Mouse (Mus musculus) activated CD4-positive, CD25-positive, alpha-beta regulatory T cell, adult 4 months (primary cell): ENCODE measurements around the gene Mpo. TPM values are rescaled to one million over a fixed set of nuclear protein-coding genes. Genes with fewer than 3 reads are reported as not detected.

Experiments
- ATAC-seq: one replicate; pipeline ENCODE4 v1.8.0; 2017
- polyA plus RNA-seq, 2 experiments: library from polyadenylated mRNA; unstranded; fragments of 100-300 nt; shearing (Covaris generic); gene quantifications; one replicate each; pipeline ENCODE4 v1.2.1; 2017

Gene Mpo
- polyA plus RNA-seq = not detected

- ATAC-seq = no peak
Observed at GRCm38 (mm10) chr11:87793460-87793859, at the start of gene Mpo. Gene Mpo (plus strand): TSS chr11:87793581.

GRCm38 (mm10) chr11:87743691-87744090, 49.7 kb upstream of the Mpo start:
- ATAC-seq = no peak

- ATAC-seq = peak; percentile 73
Observed at GRCm38 (mm10) chr11:87744964-87745363, 48.4 kb upstream of the Mpo start.

GRCm38 (mm10) chr11:87745632-87746555, 47.5 kb upstream of the Mpo start:
- no peak for ATAC-seq

GRCm38 (mm10) chr11:87747312-87747711, 46.1 kb upstream of the Mpo start:
- no peak for ATAC-seq

- no peak for ATAC-seq
Observed at GRCm38 (mm10) chr11:87747716-87748115, 45.7 kb upstream of the Mpo start.

GRCm38 (mm10) chr11:87748132-87749119, 45.0 kb upstream of the Mpo start:
- peak; percentile 32 for ATAC-seq

- ATAC-seq = peak; percentile 64
Observed at GRCm38 (mm10) chr11:87749192-87750042, 44.0 kb upstream of the Mpo start.

GRCm38 (mm10) chr11:87750043-87750421, 43.3 kb upstream of the Mpo start:
- ATAC-seq = no peak

DNA sequence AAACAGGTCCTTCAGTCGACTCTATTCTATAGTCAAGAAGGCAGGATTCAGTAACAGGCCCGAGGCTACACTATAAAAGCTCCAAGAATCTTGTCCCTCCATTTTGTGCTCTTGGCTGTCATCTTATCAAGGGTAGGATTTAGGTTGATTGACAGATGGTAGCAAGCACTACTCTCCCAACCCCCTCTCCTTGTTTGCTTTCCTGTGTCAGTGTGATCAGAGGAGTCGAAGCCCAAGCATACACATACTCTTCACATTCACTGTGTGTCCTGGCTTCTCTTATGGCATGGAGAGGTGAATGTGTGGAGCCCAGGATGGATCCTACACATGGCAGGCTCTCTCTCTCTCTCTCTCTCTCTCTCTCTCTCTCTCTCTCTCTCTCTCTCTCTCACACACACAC, 42.9 kb upstream of the Mpo start:
- no peak for ATAC-seq

DNA sequence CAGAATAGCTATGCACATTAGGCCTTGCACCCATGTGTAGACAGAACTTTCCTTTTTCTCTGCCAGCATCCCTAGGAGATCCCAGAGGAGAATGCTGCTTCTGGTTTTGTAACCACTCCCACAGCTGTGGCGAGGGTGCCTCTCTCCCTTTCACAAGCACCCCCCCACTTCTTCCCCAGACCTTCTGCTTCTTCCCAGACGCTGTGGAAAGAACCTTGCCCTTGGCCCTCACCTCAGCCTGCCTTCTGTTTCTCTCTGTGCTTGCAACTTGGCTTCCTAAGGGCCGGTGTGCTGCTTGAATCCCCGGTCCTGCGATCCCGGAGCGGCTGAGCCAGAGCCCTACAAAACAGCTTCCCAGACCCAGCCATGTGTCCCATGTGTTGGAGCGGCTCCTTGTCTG, 42.4 kb upstream of the Mpo start:
- no peak for ATAC-seq

DNA sequence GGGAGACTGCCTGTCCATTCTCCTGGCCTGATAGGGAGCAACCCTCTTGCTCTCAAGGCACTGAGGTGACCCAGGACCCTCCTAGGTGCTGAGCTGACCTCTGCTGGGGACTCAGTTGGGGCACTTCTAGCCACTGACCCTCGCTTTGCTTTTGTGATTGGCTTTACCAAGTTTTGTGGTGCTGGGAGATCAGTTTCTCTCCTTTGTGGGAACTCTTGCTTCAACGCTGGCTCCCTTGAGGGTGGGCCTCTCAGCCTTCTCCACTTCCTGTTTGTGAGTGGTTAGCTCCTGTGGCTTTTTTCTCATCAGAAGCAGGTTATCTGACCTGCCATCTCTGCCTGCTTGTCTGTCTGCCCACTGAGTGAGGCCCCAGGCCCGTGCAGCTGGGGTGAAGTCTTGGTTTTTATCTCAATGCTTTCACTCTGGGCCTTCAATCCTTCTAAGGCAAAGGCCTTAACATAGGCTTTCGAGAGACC, 41.9 kb upstream of the Mpo start:
- peak; percentile 26 for ATAC-seq

GRCm38 (mm10) chr11:87752307-87752706, 41.1 kb upstream of the Mpo start:
- ATAC-seq = no peak

DNA sequence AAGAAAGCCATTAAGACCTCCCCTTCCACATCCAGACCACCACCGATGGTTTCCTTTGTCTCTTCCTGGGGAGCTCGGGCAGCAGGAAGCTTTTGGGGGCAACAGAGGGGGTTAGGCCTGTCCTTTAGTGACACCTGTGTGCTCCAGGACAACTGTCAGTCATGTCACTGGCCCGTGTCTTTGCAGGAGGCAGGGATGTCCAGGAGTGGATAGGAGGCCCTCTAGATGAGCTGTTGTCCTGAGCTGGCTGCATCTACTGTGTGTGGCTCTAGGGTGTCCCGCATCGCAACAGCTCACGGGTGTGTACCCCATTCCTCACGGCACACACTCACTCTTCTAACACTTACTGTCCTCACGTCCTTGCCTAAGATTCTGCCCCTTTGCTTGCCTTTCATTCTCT, 40.1 kb upstream of the Mpo start:
- ATAC-seq = no peak

DNA sequence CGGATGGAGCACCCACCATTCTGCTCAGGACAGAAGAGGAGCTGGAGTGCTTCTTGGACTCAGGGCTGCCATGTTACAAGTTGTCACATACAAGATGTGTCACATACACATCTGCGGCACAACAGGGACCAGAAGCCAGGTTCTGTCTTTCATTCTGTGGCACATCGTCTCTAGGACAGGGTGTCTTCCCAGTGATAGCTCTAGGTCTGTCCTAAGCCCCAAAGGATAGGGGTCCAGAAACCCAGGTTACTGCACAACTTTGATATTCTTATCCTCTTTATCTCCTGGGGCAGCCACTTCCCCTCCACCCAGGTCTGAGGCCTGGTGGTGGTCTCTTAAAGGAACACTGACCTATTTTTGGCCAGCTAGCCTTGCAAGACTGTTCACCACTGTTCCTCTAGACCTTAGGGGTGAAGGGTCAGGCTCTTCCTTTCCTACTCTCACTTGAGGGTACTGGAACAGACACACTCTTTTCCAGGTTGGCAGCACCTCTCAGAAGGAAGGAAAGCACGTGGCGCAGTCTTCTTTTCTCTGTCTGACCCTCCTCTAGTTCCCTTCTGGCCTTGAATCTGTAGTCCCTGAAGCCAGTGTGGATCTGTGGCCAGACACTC, 39.4 kb upstream of the Mpo start:
- no peak for ATAC-seq

- peak; percentile 25 for ATAC-seq
Observed at GRCm38 (mm10) chr11:87754603-87755002, 38.8 kb upstream of the Mpo start.

DNA sequence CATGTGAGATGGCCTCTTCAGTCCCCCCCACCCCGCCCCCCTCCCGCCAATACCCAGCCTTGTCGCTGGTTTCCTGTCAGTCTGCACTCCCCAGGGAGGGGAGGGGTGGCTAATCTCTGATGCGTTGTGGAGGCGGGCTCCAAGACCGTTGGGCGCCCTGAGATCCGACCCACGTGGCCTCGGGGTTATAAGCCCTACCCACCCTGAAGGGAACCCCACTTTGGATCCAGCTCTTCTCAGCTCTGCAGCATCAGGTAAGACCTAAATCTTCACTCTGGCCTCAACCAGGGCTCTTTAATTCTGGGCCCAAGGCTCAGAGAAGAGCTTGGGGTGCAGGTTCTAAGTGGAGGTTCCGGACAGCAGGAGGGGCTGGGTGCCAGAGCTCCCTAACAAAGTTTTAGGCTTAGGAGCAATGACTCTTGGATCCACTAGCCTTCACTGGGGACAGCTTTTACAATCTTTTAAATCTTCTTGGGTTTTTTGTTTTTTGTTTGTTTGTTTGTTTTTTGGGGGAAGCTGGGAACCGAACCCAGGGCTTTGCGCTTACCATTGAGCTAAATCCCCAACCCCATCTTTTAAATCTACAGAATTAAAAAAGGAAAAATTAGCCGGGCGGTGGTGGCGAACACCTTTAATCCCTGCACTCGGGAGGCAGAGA, 37.9 kb upstream of the Mpo start:
- ATAC-seq = peak; percentile 55

- peak; percentile 6 for ATAC-seq
Observed at GRCm38 (mm10) chr11:87756251-87756820, 37.0 kb upstream of the Mpo start.

- peak; percentile 10 for ATAC-seq
Observed at GRCm38 (mm10) chr11:87757001-87757954, 36.1 kb upstream of the Mpo start.
